Mouse (Mus musculus) bone marrow macrophage, adult 2 months (primary cell): ENCODE results near the gene Tmem220. TPM values are rescaled to one million over a fixed set of nuclear protein-coding genes. Genes with fewer than 3 reads are reported as not detected.

Source experiments
- H3K27ac ChIP-seq: 2 replicates; pipeline ENCODE4 v1.5.1; 2012; ENCODE audit warnings: low read depth, low read length; ENCODE audit not compliant: insufficient read depth
- H3K4me1 ChIP-seq: 2 replicates; pipeline ENCODE4 v1.6.1; 2012; ENCODE audit warnings: low read length; ENCODE audit not compliant: control insufficient read depth, insufficient read depth
- H3K4me3 ChIP-seq: 2 replicates; pipeline ENCODE4 v1.5.1; 2012; ENCODE audit warnings: mild to moderate bottlenecking, low read length, moderate library complexity; ENCODE audit not compliant: insufficient read depth
- CTCF ChIP-seq: IDR thresholded peaks from 2 replicates; pipeline ENCODE4 v1.5.1; 2012; ENCODE audit warnings: low read depth, mild to moderate bottlenecking, low read length, moderate library complexity
- POLR2A ChIP-seq: IDR thresholded peaks from 2 replicates; pipeline ENCODE4 v1.6.1; 2012; ENCODE audit warnings: mild to moderate bottlenecking, low read depth, low read length, borderline replicate concordance
- polyA plus RNA-seq: library from polyadenylated mRNA; stranded (reverse); fragments of >200 nt; gene quantifications from 2 replicates; pipeline ENCODE4 v1.2.4, GENCODE M21; 2012; ENCODE audit not compliant: missing spikeins, insufficient read depth, insufficient read length

Tmem220 gene
- polyA plus RNA-seq, 1 experiment, result 6.7 TPM

GRCm38 (mm10) chr11:67036892-67037291 lies 11.9 kb downstream of the Tmem220 start:
- Histone ChIP-seq H3K4me3 (no peak overlapping the region), H3K27ac (no peak overlapping the region), H3K4me1 (no peaks in the 10 kb centered on the region)
- TF ChIP-seq CTCF (no peak), POLR2A (no peak)

GRCm38 (mm10) chr11:67039799-67040198 lies 14.8 kb downstream of the Tmem220 start:
- no peak overlapping the region for H3K4me3 ChIP-seq
- H3K4me1 ChIP-seq, result peaks cover 2% of the 10 kb centered on the region
- TF ChIP-seq CTCF (no peak), POLR2A (no peak)
- no peak overlapping the region for H3K27ac ChIP-seq

- peaks cover 9% of the 10 kb centered on the region for H3K4me1 ChIP-seq
- no peak overlapping the region for H3K4me3 ChIP-seq
- no peak overlapping the region for H3K27ac ChIP-seq
- TF ChIP-seq POLR2A (no peak), CTCF (no peak)
These were observed 15.5 kb downstream of the Tmem220 start for GRCm38 (mm10) chr11:67040483-67040882.

- peaks cover 24% of the 10 kb centered on the region for H3K4me1 ChIP-seq
- TF ChIP-seq POLR2A, result no peak
- TF ChIP-seq CTCF, result no peak
- no peak overlapping the region for H3K4me3 ChIP-seq
- no peak overlapping the region for H3K27ac ChIP-seq
These were observed 18.1 kb downstream of the Tmem220 start for GRCm38 (mm10) chr11:67043007-67043406.

- TF ChIP-seq CTCF (no peak), POLR2A (no peak)
- Histone ChIP-seq H3K4me1 (peaks cover 31% of the 10 kb centered on the region), H3K4me3 (no peak overlapping the region), H3K27ac (no peak overlapping the region)
These were observed 20.0 kb downstream of the Tmem220 start for GRCm38 (mm10) chr11:67044959-67045358.

GRCm38 (mm10) chr11:67047199-67047598 lies 22.2 kb downstream of the Tmem220 start:
- peaks cover 39% of the 10 kb centered on the region for H3K4me1 ChIP-seq
- H3K27ac ChIP-seq, result peak overlapping the region; percentile 73
- TF ChIP-seq POLR2A, result no peak
- TF ChIP-seq CTCF, result no peak
- no peak overlapping the region for H3K4me3 ChIP-seq

GRCm38 (mm10) chr11:67048496-67048895 lies 23.5 kb downstream of the Tmem220 start:
- Histone ChIP-seq H3K27ac (no peak overlapping the region), H3K4me3 (no peak overlapping the region), H3K4me1 (peaks cover 39% of the 10 kb centered on the region)
- TF ChIP-seq CTCF (no peak), POLR2A (no peak)

- TF ChIP-seq POLR2A, result no peak
- no peak for TF ChIP-seq CTCF
- H3K4me1 ChIP-seq, result peaks cover 44% of the 10 kb centered on the region
- H3K27ac ChIP-seq, result no peak overlapping the region
- H3K4me3 ChIP-seq, result no peak overlapping the region
These were observed 24.3 kb downstream of the Tmem220 start for GRCm38 (mm10) chr11:67049256-67049655.

- H3K4me3 ChIP-seq, result peak overlapping the region; percentile 95
- peak overlapping the region; percentile 48 for H3K27ac ChIP-seq
- TF ChIP-seq CTCF (no peak), POLR2A (no peak)
- H3K4me1 ChIP-seq, result peaks cover 22% of the 10 kb centered on the region
These were observed 26.8 kb downstream of the Tmem220 start for GRCm38 (mm10) chr11:67051676-67052320.

GRCm38 (mm10) chr11:67052321-67052952 lies 27.5 kb downstream of the Tmem220 start, which contains the start of the genes Adprm and Sco1:
Adprm (minus strand) TSS chr11:67052594.
Sco1 (plus strand) TSS chr11:67052670.
- TF ChIP-seq CTCF (no peak), POLR2A (no peak)
- Histone ChIP-seq H3K4me1 (peaks cover 20% of the 10 kb centered on the region), H3K4me3 (peak within 1 kb of the TSS; percentile 95), H3K27ac (peak within 1 kb of the TSS; percentile 48)
